Mouse (Mus musculus): Measurements from ENCODE around the gene S100a14. TPM values are rescaled to one million over a fixed set of nuclear protein-coding genes. Genes with fewer than 3 reads are reported as not detected.

The S100a14 gene
- polyA plus RNA-seq, 1 experiment from 2014 or later, result 7.5 TPM

DNA sequence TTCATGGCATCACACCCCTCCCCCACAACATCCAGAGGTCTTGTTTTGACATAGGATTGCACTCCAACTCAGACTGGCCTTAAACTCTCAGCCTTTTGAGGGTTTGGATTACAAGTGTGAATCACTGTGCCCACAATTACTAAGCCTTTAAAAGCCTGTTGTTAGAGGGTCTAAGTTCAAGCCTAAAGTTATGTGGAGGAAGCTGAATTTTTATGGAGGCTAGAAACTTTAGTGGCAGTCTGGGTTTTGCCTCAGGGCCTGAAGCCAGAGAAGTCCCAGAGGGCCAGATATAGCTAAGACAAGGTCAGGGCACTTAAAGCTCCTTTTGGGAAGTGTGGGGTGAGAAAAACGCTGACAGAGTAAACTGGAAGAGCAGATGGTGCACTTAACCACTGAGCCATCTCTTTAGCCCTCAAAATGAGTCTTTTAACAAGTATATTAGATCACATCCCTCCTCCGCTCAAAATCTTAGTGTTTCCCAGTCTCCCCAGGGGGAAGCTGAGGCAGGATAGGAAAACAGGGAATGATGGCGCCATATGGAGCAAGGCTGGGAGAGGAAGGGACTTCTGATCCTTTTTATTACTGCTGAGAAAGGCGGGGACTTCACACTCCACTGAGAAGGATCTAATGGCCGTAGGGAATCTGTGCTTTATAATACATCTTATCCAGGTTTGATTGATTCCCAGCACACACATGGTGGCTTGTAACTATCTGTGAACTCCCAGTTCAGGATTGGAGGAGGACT lies 23.2 kb downstream of the S100a14 start:
- H3K27ac ChIP-seq (ENCODE audit: low read length), result no peak overlapping the region
- H3K36me3 ChIP-seq (ENCODE audit: insufficient read depth, low read length), result no peaks in the 10 kb centered on the region
- H3K27me3 ChIP-seq (ENCODE audit: insufficient read depth, low read length), result no peaks in the 10 kb centered on the region
- H3K4me1 ChIP-seq (ENCODE audit: insufficient read depth, low read length), result peaks cover 9% of the 10 kb centered on the region; the same call in 1 of the 2 replicates
- H3K4me2 ChIP-seq (replicated peaks; ENCODE audit: low read depth, low read length), result no peak overlapping the region
- no peak overlapping the region for H3K9ac ChIP-seq (replicated peaks; ENCODE audit: low read length)
- 0 out of 2 replicates have a peak, but pooled peaks have one; percentile 19 for ATAC-seq (ENCODE audit: low FRiP score, low TSS enrichment)
- no peak overlapping the region for H3K4me3 ChIP-seq (ENCODE audit: low read length)
- 27% methylated on average over 5 of the region's 5 CpGs for WGBS
- H3K9me3 ChIP-seq (ENCODE audit: low read length), result no peaks in the 10 kb centered on the region

DNA sequence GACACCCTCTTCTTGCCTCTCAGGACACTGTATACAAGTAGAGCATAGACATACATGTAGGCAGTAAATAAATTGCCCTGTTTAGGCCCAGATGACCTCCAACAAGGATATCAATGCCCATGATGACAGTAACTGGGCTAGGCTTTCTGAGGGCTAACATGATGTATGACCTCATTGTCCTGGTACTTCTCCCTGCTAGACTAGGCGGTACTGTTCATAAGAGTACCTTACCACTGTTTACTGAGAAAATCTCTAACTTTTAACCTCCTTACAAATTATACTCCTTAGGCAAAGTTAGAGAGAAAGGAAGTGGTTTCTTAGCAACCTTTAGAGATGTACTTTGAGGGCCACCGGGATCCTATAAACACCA lies 23.8 kb downstream of the S100a14 start:
- no peak for ATAC-seq (ENCODE audit: low FRiP score, low TSS enrichment)
- Histone ChIP-seq H3K4me1 (ENCODE audit: insufficient read depth, low read length) (peaks cover 9% of the 10 kb centered on the region; the same call in 1 of the 2 replicates), H3K4me2 (replicated peaks; ENCODE audit: low read depth, low read length) (no peak overlapping the region), H3K27me3 (ENCODE audit: insufficient read depth, low read length) (no peaks in the 10 kb centered on the region), H3K27ac (ENCODE audit: low read length) (no peak overlapping the region), H3K9me3 (ENCODE audit: low read length) (no peaks in the 10 kb centered on the region), H3K36me3 (ENCODE audit: insufficient read depth, low read length) (no peaks in the 10 kb centered on the region), H3K4me3 (ENCODE audit: low read length) (no peak overlapping the region), H3K9ac (replicated peaks; ENCODE audit: low read length) (no peak overlapping the region)
- WGBS, result 74% methylated on average over 2 of the region's 2 CpGs

DNA sequence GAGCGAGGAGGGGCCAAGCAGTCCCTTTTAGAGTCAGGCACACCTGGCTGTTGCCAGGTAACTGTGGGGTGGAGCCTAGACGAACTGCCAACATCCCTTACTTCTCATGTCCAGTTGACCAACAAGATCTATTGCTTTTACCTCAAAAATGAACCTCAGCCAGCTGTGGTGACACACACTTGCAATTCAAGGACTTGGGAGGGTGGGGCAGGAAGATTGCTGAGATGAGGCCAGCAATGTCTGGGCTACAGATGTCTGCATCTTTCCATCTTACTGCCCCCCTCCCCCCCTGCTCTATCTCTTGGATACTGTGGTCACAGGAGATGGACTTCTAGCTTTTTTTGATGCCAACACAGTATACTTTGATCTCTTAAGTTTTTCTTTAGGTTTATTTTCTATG lies 25.6 kb downstream of the S100a14 start:
- no peak for ATAC-seq (ENCODE audit: low FRiP score, low TSS enrichment)
- no peak overlapping the region for H3K9ac ChIP-seq (replicated peaks; ENCODE audit: low read length)
- H3K4me2 ChIP-seq (replicated peaks; ENCODE audit: low read depth, low read length), result no peak overlapping the region
- WGBS, result 65% methylated on average over 2 of the region's 2 CpGs
- no peaks in the 10 kb centered on the region for H3K9me3 ChIP-seq (ENCODE audit: low read length)
- peaks cover 9% of the 10 kb centered on the region; the same call in 1 of the 2 replicates for H3K4me1 ChIP-seq (ENCODE audit: insufficient read depth, low read length)
- H3K36me3 ChIP-seq (ENCODE audit: insufficient read depth, low read length), result no peaks in the 10 kb centered on the region
- no peak overlapping the region for H3K27ac ChIP-seq (ENCODE audit: low read length)
- no peaks in the 10 kb centered on the region for H3K27me3 ChIP-seq (ENCODE audit: insufficient read depth, low read length)
- no peak overlapping the region for H3K4me3 ChIP-seq (ENCODE audit: low read length)

DNA sequence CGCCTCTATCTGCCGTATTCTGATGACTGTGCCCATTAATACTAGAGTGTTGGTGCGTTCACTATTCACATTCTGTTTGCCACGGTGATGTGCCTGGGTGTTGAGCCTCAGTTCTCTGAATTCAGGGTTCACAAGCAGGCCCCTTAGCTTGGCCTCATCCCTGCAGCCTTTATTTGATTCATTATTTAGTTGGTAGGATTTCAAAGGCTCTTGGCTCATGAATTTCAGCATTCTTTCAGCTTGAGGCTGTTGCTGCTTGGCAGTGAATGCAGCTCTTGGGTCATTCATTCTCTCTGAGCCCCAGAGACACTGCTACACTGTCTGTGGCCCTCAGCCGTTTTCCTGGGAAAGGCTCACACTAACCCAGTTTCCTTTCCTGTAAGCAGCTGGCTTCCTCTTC lies 29.3 kb downstream of the S100a14 start:
- H3K4me3 ChIP-seq (ENCODE audit: low read length), result no peak overlapping the region
- ATAC-seq (ENCODE audit: low FRiP score, low TSS enrichment), result no peak
- WGBS, result 70% methylated on average over 5 of the region's 5 CpGs
- H3K27ac ChIP-seq (ENCODE audit: low read length), result no peak overlapping the region
- H3K4me1 ChIP-seq (ENCODE audit: insufficient read depth, low read length), result no peaks in the 10 kb centered on the region
- no peaks in the 10 kb centered on the region for H3K27me3 ChIP-seq (ENCODE audit: insufficient read depth, low read length)
- H3K9me3 ChIP-seq (ENCODE audit: low read length), result no peaks in the 10 kb centered on the region
- no peak overlapping the region for H3K9ac ChIP-seq (replicated peaks; ENCODE audit: low read length)
- H3K36me3 ChIP-seq (ENCODE audit: insufficient read depth, low read length), result no peaks in the 10 kb centered on the region
- no peak overlapping the region for H3K4me2 ChIP-seq (replicated peaks; ENCODE audit: low read depth, low read length)

DNA sequence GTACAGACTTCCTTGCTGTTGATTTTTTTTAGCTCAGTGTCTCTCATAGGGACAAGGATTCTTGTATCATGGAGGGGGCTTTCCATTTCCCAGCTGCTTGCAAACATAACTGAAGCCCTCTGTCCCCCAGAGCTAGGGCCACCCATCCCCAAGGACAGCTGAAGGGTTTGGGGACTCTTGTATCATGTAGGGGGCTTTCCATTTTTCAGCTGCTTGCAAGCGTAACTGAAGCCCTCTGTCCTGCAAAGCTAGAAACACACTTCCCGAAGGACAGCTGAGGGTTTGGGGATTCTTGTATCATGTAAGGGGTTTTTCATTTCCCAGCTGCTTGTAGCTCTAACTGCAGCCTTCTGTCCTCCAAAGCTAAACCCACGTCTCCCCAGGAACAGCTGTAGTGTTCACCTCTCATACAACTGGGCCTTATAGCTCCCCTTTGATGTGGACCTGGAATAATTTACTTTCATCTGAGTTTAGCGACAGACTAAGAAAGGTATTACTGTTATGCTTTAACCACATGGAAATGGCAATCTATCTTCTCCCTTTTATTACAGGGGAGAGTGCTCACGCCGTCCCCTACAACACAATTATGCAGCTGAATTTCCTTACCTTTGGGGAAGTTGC lies 33.5 kb downstream of the S100a14 start, which contains the start of gene S100a3:
Gene S100a3, plus strand, starts transcription at position 571 of the 621 bp plus-strand sequence.
- Histone ChIP-seq H3K4me1 (ENCODE audit: insufficient read depth, low read length) (no peaks in the 10 kb centered on the region), H3K9ac (replicated peaks; ENCODE audit: low read length) (no peak within 1 kb of the TSS), H3K9me3 (ENCODE audit: low read length) (no peaks in the 10 kb centered on the region), H3K27ac (ENCODE audit: low read length) (no peak within 1 kb of the TSS), H3K36me3 (ENCODE audit: insufficient read depth, low read length) (no peaks in the 10 kb centered on the region), H3K27me3 (ENCODE audit: insufficient read depth, low read length) (no peaks in the 10 kb centered on the region), H3K4me2 (replicated peaks; ENCODE audit: low read depth, low read length) (no peak within 1 kb of the TSS), H3K4me3 (ENCODE audit: low read length) (no peak within 1 kb of the TSS)
- no peak for ATAC-seq (ENCODE audit: low FRiP score, low TSS enrichment)
- WGBS, result 72% methylated on average over 6 of the region's 6 CpGs

DNA sequence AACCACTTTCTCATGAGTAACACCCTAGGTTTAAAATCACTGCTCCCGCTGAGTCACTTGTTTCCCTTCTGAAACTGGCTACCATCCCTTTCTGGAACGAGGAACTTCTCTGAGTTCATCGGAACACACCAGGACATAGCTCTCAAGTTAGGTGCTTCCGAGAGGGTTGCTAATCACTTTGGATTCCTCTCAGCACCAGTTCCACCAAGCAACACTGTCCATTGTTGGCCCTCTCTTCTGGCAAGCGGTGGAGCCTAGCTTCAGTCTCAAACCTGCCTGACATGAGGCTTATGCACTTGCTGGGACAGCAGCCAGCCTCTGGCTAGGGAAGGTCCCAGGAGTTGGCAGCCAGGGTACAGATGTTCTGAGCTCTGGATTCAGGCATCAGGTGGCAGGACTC lies 48.0 kb downstream of the S100a14 start:
- no peak overlapping the region for H3K4me3 ChIP-seq (ENCODE audit: low read length)
- ATAC-seq (ENCODE audit: low FRiP score, low TSS enrichment), result no peak
- H3K4me1 ChIP-seq (ENCODE audit: insufficient read depth, low read length), result no peaks in the 10 kb centered on the region
- WGBS, result 88% methylated on average over 5 of the region's 5 CpGs
- H3K4me2 ChIP-seq (replicated peaks; ENCODE audit: low read depth, low read length), result no peak overlapping the region
- no peaks in the 10 kb centered on the region for H3K27me3 ChIP-seq (ENCODE audit: insufficient read depth, low read length)
- no peaks in the 10 kb centered on the region for H3K9me3 ChIP-seq (ENCODE audit: low read length)
- no peak overlapping the region for H3K9ac ChIP-seq (replicated peaks; ENCODE audit: low read length)
- H3K36me3 ChIP-seq (ENCODE audit: insufficient read depth, low read length), result no peaks in the 10 kb centered on the region
- H3K27ac ChIP-seq (ENCODE audit: low read length), result no peak overlapping the region

DNA sequence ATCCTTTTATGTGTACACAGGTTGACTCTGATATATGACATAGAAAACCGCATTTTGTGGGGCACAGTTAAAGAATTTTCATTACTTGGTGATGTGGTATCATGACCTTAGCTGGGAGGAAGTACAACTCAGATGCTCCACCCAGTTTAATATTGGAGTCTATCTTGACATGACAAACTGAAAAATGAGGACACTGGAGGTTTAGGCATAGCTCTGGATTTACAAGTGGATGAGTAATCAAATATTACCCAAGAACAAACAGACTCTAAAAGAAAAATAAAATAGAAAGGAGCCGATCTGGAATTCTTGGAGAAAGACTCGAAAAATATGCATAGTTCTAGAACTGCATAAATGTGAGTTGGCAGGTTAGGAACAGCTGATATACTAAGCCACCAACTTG lies 48.7 kb downstream of the S100a14 start:
- Histone ChIP-seq H3K4me3 (ENCODE audit: low read length) (no peak overlapping the region), H3K9me3 (ENCODE audit: low read length) (no peaks in the 10 kb centered on the region), H3K27me3 (ENCODE audit: insufficient read depth, low read length) (no peaks in the 10 kb centered on the region), H3K4me1 (ENCODE audit: insufficient read depth, low read length) (no peaks in the 10 kb centered on the region), H3K36me3 (ENCODE audit: insufficient read depth, low read length) (no peaks in the 10 kb centered on the region), H3K4me2 (replicated peaks; ENCODE audit: low read depth, low read length) (no peak overlapping the region), H3K27ac (ENCODE audit: low read length) (no peak overlapping the region), H3K9ac (replicated peaks; ENCODE audit: low read length) (no peak overlapping the region)
- 64% methylated on average over 3 of the region's 3 CpGs for WGBS
- ATAC-seq (ENCODE audit: low FRiP score, low TSS enrichment), result no peak

DNA sequence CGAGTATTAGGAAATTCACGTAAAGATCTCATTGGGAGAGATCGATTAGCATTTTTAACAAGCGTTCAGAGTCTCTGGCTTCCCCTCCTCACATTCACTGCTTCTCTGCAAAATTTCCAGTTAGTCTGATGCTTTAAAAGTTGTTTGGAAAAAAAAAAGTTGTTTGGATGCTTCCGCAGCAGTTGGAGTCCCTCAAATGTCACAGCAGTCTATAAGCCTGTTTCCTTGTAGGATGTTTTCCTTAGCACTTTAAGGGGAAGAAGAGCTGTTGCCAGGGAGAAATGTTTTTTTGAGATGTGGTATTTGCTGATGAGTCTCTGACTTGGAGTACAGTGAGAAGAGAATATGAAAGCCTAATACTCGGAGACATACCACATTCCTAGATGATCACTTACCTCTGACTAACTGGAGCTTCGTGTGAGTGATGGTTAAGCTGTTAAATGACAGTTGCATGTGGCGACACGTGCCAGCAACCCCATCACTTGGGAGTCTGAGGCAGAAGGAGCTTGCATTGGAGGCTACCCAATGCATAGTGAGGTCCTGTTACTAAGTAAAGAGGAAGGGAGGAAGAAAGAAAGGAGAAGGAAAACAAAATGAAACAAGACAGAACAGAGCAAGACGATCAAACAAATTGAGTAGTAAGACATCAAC lies 49.8 kb downstream of the S100a14 start:
- H3K9me3 ChIP-seq (ENCODE audit: low read length), result no peaks in the 10 kb centered on the region
- 60% methylated on average over 10 of the region's 10 CpGs for WGBS
- ATAC-seq (ENCODE audit: low FRiP score, low TSS enrichment), result no peak
- no peak overlapping the region for H3K9ac ChIP-seq (replicated peaks; ENCODE audit: low read length)
- H3K4me1 ChIP-seq (ENCODE audit: insufficient read depth, low read length), result no peaks in the 10 kb centered on the region
- no peak overlapping the region for H3K4me2 ChIP-seq (replicated peaks; ENCODE audit: low read depth, low read length)
- no peaks in the 10 kb centered on the region for H3K36me3 ChIP-seq (ENCODE audit: insufficient read depth, low read length)
- H3K27me3 ChIP-seq (ENCODE audit: insufficient read depth, low read length), result no peaks in the 10 kb centered on the region
- H3K27ac ChIP-seq (ENCODE audit: low read length), result no peak overlapping the region
- no peak overlapping the region for H3K4me3 ChIP-seq (ENCODE audit: low read length)
